Mouse (Mus musculus) lung, embryonic 14.5 days (tissue): ENCODE results near the gene Atp5f1. TPM values are rescaled to one million over a fixed set of nuclear protein-coding genes. Genes with fewer than 3 reads are reported as not detected.
"Not testable (repeated sequence)": the region's sequence is repeated elsewhere in the genome, so short reads cannot be mapped to it uniquely, and the experiment has no call there.

Experiments
- ATAC-seq: fragments of 200-750 bp; cut with Nextera tagmentation; 2 replicates; pipeline ENCODE4 v1.8.0; 2017; ENCODE audit warnings: mild to moderate bottlenecking, moderate TSS enrichment, moderate library complexity; ENCODE audit not compliant: insufficient read depth
- DNase-seq: peaks from one replicate; pipeline ENCODE4 v3.0.0-alpha.2; 2015
- H3K27ac ChIP-seq: fragments of 300-500 bp; sonication (generic); 2 replicates; pipeline ENCODE4 v1.5.1; 2014; ENCODE audit warnings: low read depth, mild to moderate bottlenecking, moderate library complexity
- H3K27me3 ChIP-seq: fragments of 300-500 bp; sonication (generic); 2 replicates; pipeline ENCODE4 v1.6.1; 2014; ENCODE audit warnings: low read length, control low read depth; ENCODE audit not compliant: insufficient read depth
- H3K36me3 ChIP-seq: fragments of 300-500 bp; sonication (generic); 2 replicates; pipeline ENCODE4 v1.6.1; 2014; ENCODE audit warnings: control low read depth; ENCODE audit not compliant: insufficient read depth
- H3K4me1 ChIP-seq: fragments of 300-500 bp; sonication (generic); 2 replicates; pipeline ENCODE4 v1.6.1; 2014; ENCODE audit warnings: antibody characterized with exemption, control low read depth; ENCODE audit not compliant: insufficient read depth
- H3K4me2 ChIP-seq: fragments of 300-500 bp; sonication (generic); 2 replicates; pipeline ENCODE4 v1.6.1; 2014; ENCODE audit warnings: mild to moderate bottlenecking
- H3K4me3 ChIP-seq: fragments of 300-500 bp; sonication (generic); 2 replicates; pipeline ENCODE4 v1.5.1; 2014; ENCODE audit warnings: low read depth, low read length
- H3K9ac ChIP-seq: fragments of 300-500 bp; sonication (generic); 2 replicates; pipeline ENCODE4 v1.6.1; 2014
- H3K9me3 ChIP-seq: fragments of 300-500 bp; sonication (generic); 2 replicates; pipeline ENCODE4 v1.6.1; 2016; ENCODE audit warnings: low read depth, low read length, control low read depth
- CTCF ChIP-seq: IDR thresholded peaks from 2 replicates; pipeline ENCODE4 v1.5.1; 2016; ENCODE audit warnings: antibody characterized with exemption, low read depth
- WGBS: fragments of 180-500 bp; shearing (Covaris S2); extraction: QIAGEN DNeasy Blood & Tissue Kit; methylation state at CpG from one replicate; pipeline ENCODE4 v1.1.7; 2014; 5-methylcytosine and 5-hydroxymethylcytosine counted together
- polyA plus RNA-seq: library from polyadenylated mRNA; unstranded; fragments of >200 nt; fragmentation: Nextera tagmentation; extraction: Ambion mirVana; gene quantifications from 2 replicates; pipeline ENCODE4 v1.2.1, GENCODE M21; 2014

The Atp5f1 gene
- polyA plus RNA-seq: 449 and 462 TPM in 2 replicates

- Histone ChIP-seq H3K4me3 (peak within 1 kb of the TSS; percentile 84), H3K27ac (peak within 1 kb of the TSS; percentile 80), H3K4me2 (peak within 1 kb of the TSS; percentile 91), H3K9me3 (no peaks in the 10 kb centered on the region), H3K27me3 (no peaks in the 10 kb centered on the region), H3K9ac (peak within 1 kb of the TSS; percentile 96), H3K4me1 (peaks cover 7% of the 10 kb centered on the region; the same call in 1 of the 2 replicates), H3K36me3 (peaks cover 48% of the 10 kb centered on the region)
- DNase-seq (no peak), ATAC-seq (no peak)
- 3% methylated on average over 6 of the region's 6 CpGs for WGBS
- no peak for TF ChIP-seq CTCF
Measured at GRCm38 (mm10) chr3:105959999-105960398, at the start of gene Atp5f1. Atp5f1 (minus strand) TSS chr3:105960099.

- ATAC-seq, H3K36me3 ChIP-seq, H3K27me3 ChIP-seq, H3K4me1 ChIP-seq, H3K4me2 ChIP-seq, H3K27ac ChIP-seq, H3K9me3 ChIP-seq, H3K4me3 ChIP-seq, DNase-seq, H3K9ac ChIP-seq: not testable (repeated sequence)
- 47% methylated on average over 10 of the region's 10 CpGs for WGBS
Measured at GRCm38 (mm10) chr3:106003360-106003759, 43.5 kb upstream of the Atp5f1 start.

DNA sequence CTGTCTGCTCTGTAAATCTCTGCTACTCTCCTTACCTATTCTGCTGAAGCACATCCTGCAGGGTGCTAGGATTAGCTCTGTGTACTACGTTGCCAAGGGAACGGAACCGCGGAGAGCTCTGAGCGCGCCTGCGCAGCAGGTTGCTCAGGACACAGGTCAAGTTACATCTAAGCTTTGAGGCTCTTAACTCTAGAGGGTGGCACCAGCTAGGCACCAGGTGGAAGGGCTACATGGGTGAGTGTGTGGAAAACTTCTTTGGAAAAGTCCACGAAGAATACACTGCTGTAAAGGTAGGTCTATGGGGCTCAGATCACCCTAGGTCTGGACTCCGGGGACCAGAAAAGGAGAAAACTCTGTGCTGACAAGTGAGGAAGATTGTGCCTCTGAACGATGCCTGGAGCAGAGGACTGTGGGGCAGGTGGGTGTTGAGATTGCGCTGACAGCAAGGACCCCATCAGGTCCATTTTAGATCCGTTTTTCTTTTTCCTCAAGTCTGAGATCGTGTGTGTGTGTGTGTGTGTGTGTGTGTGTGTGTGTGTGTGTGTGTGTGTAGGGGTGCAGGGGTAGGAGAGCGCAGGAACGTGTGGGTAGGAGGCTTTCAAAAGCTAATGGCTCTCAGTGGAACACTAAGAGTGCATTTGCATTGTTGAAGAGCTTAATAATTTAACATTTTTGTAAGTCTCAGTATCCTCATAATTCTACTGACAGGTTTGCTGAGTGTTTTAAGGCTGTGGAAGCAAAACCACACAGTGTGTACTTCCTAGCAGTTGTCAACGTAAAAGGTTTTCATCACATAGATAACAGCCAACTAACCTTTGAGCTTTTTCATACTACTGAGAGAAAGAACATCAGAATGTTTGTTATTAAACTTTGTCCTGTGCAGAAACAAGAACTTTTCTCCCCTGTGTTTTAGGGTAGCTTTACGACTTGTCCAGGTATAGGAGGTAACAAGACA is 41.8 kb upstream of the Atp5f1 start:
- ATAC-seq (peak; percentile 98), DNase-seq (peak; percentile 75)
- Histone ChIP-seq H3K4me2 (peak overlapping the region; percentile 44), H3K9ac (no peak overlapping the region), H3K9me3 (no peaks in the 10 kb centered on the region), H3K4me1 (no peaks in the 10 kb centered on the region; the same call in 1 of the 2 replicates), H3K36me3 (no peaks in the 10 kb centered on the region), H3K27ac (no peak overlapping the region), H3K4me3 (no peak overlapping the region), H3K27me3 (no peaks in the 10 kb centered on the region)
- 19% methylated on average over 17 of the region's 17 CpGs for WGBS
- TF ChIP-seq CTCF: no peak

GRCm38 (mm10) chr3:106000707-106001375 is 40.9 kb upstream of the Atp5f1 start:
- no peak for TF ChIP-seq CTCF
- DNase-seq: no peak
- Histone ChIP-seq H3K36me3 (no peaks in the 10 kb centered on the region), H3K9me3 (no peaks in the 10 kb centered on the region), H3K4me2 (peak overlapping the region; percentile 44), H3K27ac (no peak overlapping the region), H3K4me3 (no peak overlapping the region), H3K9ac (no peak overlapping the region), H3K4me1 (no peaks in the 10 kb centered on the region; the same call in 1 of the 2 replicates), H3K27me3 (no peaks in the 10 kb centered on the region)
- ATAC-seq: 0 out of 2 replicates have a peak, but pooled peaks have one; percentile 38
- WGBS: 17% methylated on average over 11 of the region's 11 CpGs

GRCm38 (mm10) chr3:105994730-105995129 is 34.8 kb upstream of the Atp5f1 start:
- Histone ChIP-seq H3K4me2 (no peak overlapping the region), H3K27ac (no peak overlapping the region)

GRCm38 (mm10) chr3:105991653-105992283 is 31.9 kb upstream of the Atp5f1 start:
- H3K4me3 ChIP-seq: no peak overlapping the region
- ATAC-seq: no peak
- peak; percentile 73 for TF ChIP-seq CTCF
- peak; percentile 87 for DNase-seq
- WGBS: 26% methylated on average over 4 of the region's 4 CpGs
- no peaks in the 10 kb centered on the region for H3K36me3 ChIP-seq
- H3K27ac ChIP-seq: no peak overlapping the region
- no peak overlapping the region for H3K9ac ChIP-seq
- H3K4me1 ChIP-seq: no peaks in the 10 kb centered on the region
- H3K27me3 ChIP-seq: no peaks in the 10 kb centered on the region
- no peak overlapping the region for H3K4me2 ChIP-seq
- no peaks in the 10 kb centered on the region for H3K9me3 ChIP-seq

More at GRCm38 (mm10) chr3:105994730-105995129, 34.8 kb upstream of the Atp5f1 start:
- no peak for TF ChIP-seq CTCF
- no peaks in the 10 kb centered on the region for H3K4me1 ChIP-seq
- ATAC-seq: no peak
- WGBS: 49% methylated on average over 2 of the region's 2 CpGs
- H3K4me3 ChIP-seq: no peak overlapping the region
- DNase-seq: no peak
- H3K36me3 ChIP-seq: no peaks in the 10 kb centered on the region
- H3K9ac ChIP-seq: no peak overlapping the region
- H3K27me3 ChIP-seq: no peaks in the 10 kb centered on the region
- no peaks in the 10 kb centered on the region for H3K9me3 ChIP-seq

GRCm38 (mm10) chr3:105989611-105990010 is 29.7 kb upstream of the Atp5f1 start:
- 58% methylated on average over 5 of the region's 5 CpGs for WGBS
- not testable (repeated sequence) for H3K36me3 ChIP-seq, ATAC-seq, H3K4me3 ChIP-seq, H3K4me2 ChIP-seq, H3K4me1 ChIP-seq, H3K9ac ChIP-seq, H3K27ac ChIP-seq, DNase-seq, H3K9me3 ChIP-seq, H3K27me3 ChIP-seq
